Mouse (Mus musculus) stomach, embryonic 15.5 days (tissue): ENCODE measurements around the gene Slc9a9. TPM values are rescaled to one million over a fixed set of nuclear protein-coding genes. Genes with fewer than 3 reads are reported as not detected.

Experiments
- ATAC-seq: fragments of 200-750 bp; cut with Nextera tagmentation; 2 replicates; pipeline ENCODE4 v1.8.0; 2017; ENCODE audit warnings: low read depth, moderate number of reproducible peaks, moderate TSS enrichment; ENCODE audit not compliant: insufficient read depth, low FRiP score
- H3K27ac ChIP-seq: fragments of 300-500 bp; sonication (generic); 2 replicates; pipeline ENCODE4 v1.5.1; 2015; ENCODE audit warnings: mild to moderate bottlenecking, inconsistent platforms
- H3K27me3 ChIP-seq: fragments of 300-500 bp; sonication (generic); replicated peaks from 2 replicates; pipeline ENCODE4 v1.6.1; 2015; ENCODE audit warnings: inconsistent platforms
- H3K36me3 ChIP-seq: fragments of 300-500 bp; sonication (generic); 2 replicates; pipeline ENCODE4 v1.6.1; 2015; ENCODE audit warnings: inconsistent platforms
- H3K4me1 ChIP-seq: fragments of 300-500 bp; sonication (generic); 2 replicates; pipeline ENCODE4 v1.6.1; 2015; ENCODE audit warnings: inconsistent platforms
- H3K4me2 ChIP-seq: fragments of 300-500 bp; sonication (generic); 2 replicates; pipeline ENCODE4 v1.6.1; 2015; ENCODE audit warnings: mild to moderate bottlenecking, inconsistent platforms
- H3K4me3 ChIP-seq: fragments of 300-500 bp; sonication (generic); replicated peaks from 2 replicates; pipeline ENCODE4 v1.5.1; 2015; ENCODE audit warnings: inconsistent platforms
- H3K9ac ChIP-seq: fragments of 300-500 bp; sonication (generic); 2 replicates; pipeline ENCODE4 v1.6.1; 2015; ENCODE audit warnings: inconsistent platforms
- H3K9me3 ChIP-seq: fragments of 300-500 bp; sonication (generic); 2 replicates; pipeline ENCODE4 v1.6.1; 2016; ENCODE audit warnings: inconsistent platforms
- WGBS: fragments of 180-500 bp; shearing (Covaris S2); methylation state at CpG from one replicate; pipeline ENCODE4 v1.1.7; 2015; 5-methylcytosine and 5-hydroxymethylcytosine counted together
- polyA plus RNA-seq: library from polyadenylated mRNA; unstranded; fragments of >200 nt; fragmentation: Nextera tagmentation; extraction: Ambion mirVana; gene quantifications from 2 replicates; pipeline ENCODE4 v1.2.1, GENCODE M21; 2015

The Slc9a9 gene
- polyA plus RNA-seq, 1 experiment from 2014 or later, result 3.9 TPM

GRCm38 (mm10) chr9:95109799-95110198 is 440.1 kb downstream of the Slc9a9 start:
- no peak for ATAC-seq
- no peak overlapping the region for H3K27ac ChIP-seq
- H3K27me3 ChIP-seq, result no peaks in the 10 kb centered on the region
- no peak overlapping the region for H3K4me3 ChIP-seq
- H3K4me1 ChIP-seq, result no peaks in the 10 kb centered on the region
- no peaks in the 10 kb centered on the region for H3K9me3 ChIP-seq
- H3K9ac ChIP-seq, result no peak overlapping the region
- no peak overlapping the region for H3K4me2 ChIP-seq
- no peaks in the 10 kb centered on the region for H3K36me3 ChIP-seq

GRCm38 (mm10) chr9:95110768-95111167 is 441.1 kb downstream of the Slc9a9 start:
- H3K36me3 ChIP-seq, result no peaks in the 10 kb centered on the region
- no peak overlapping the region for H3K27ac ChIP-seq
- no peaks in the 10 kb centered on the region for H3K4me1 ChIP-seq
- no peaks in the 10 kb centered on the region for H3K9me3 ChIP-seq
- H3K4me3 ChIP-seq, result no peak overlapping the region
- H3K27me3 ChIP-seq, result no peaks in the 10 kb centered on the region
- ATAC-seq, result no peak
- no peak overlapping the region for H3K4me2 ChIP-seq
- no peak overlapping the region for H3K9ac ChIP-seq
- WGBS, result 76% methylated on average over 5 of the region's 5 CpGs

- no peak for ATAC-seq
- no peak overlapping the region for H3K27ac ChIP-seq
- H3K4me2 ChIP-seq, result no peak overlapping the region
- H3K9me3 ChIP-seq, result no peaks in the 10 kb centered on the region
- H3K27me3 ChIP-seq, result no peaks in the 10 kb centered on the region
- no peaks in the 10 kb centered on the region for H3K36me3 ChIP-seq
- H3K4me3 ChIP-seq, result no peak overlapping the region
- WGBS, result 74% methylated on average over 1 of the region's 1 CpGs
- no peak overlapping the region for H3K9ac ChIP-seq
- no peaks in the 10 kb centered on the region for H3K4me1 ChIP-seq
Observed at GRCm38 (mm10) chr9:95111732-95112131, 442.0 kb downstream of the Slc9a9 start.

GRCm38 (mm10) chr9:95113157-95114135 is 443.7 kb downstream of the Slc9a9 start:
- Histone ChIP-seq H3K27me3 (no peaks in the 10 kb centered on the region), H3K9ac (no peak overlapping the region), H3K9me3 (no peaks in the 10 kb centered on the region), H3K27ac (no peak overlapping the region), H3K4me3 (no peak overlapping the region), H3K4me2 (no peak overlapping the region), H3K36me3 (no peaks in the 10 kb centered on the region), H3K4me1 (no peaks in the 10 kb centered on the region)
- WGBS, result 44% methylated on average over 12 of the region's 12 CpGs
- no peak for ATAC-seq

GRCm38 (mm10) chr9:95120062-95120461 is 450.4 kb downstream of the Slc9a9 start:
- Histone ChIP-seq H3K36me3 (no peaks in the 10 kb centered on the region), H3K4me3 (no peak overlapping the region), H3K9me3 (no peaks in the 10 kb centered on the region), H3K27me3 (no peaks in the 10 kb centered on the region), H3K4me1 (peaks cover 8% of the 10 kb centered on the region), H3K4me2 (no peak overlapping the region), H3K27ac (no peak overlapping the region), H3K9ac (no peak overlapping the region)
- WGBS, result 61% methylated on average over 4 of the region's 4 CpGs
- no peak for ATAC-seq

- H3K27ac ChIP-seq, result peak overlapping the region; percentile 54; the same call in 1 of the 2 replicates
- H3K9me3 ChIP-seq, result no peaks in the 10 kb centered on the region
- peaks cover 8% of the 10 kb centered on the region for H3K4me1 ChIP-seq
- no peak overlapping the region for H3K4me3 ChIP-seq
- no peaks in the 10 kb centered on the region for H3K36me3 ChIP-seq
- no peaks in the 10 kb centered on the region for H3K27me3 ChIP-seq
- H3K9ac ChIP-seq, result no peak overlapping the region
- ATAC-seq, result peak; percentile 80
- peak overlapping the region; percentile 36; the same call in 1 of the 2 replicates for H3K4me2 ChIP-seq
- 18% methylated on average over 11 of the region's 11 CpGs for WGBS
Observed at GRCm38 (mm10) chr9:95121151-95121835, 451.6 kb downstream of the Slc9a9 start.

GRCm38 (mm10) chr9:95125683-95126082 is 456.0 kb downstream of the Slc9a9 start:
- WGBS, result 42% methylated on average over 1 of the region's 1 CpGs
- H3K4me1 ChIP-seq, result peaks cover 6% of the 10 kb centered on the region
- H3K4me3 ChIP-seq, result no peak overlapping the region
- H3K9me3 ChIP-seq, result no peaks in the 10 kb centered on the region
- H3K36me3 ChIP-seq, result no peaks in the 10 kb centered on the region
- no peak overlapping the region for H3K27ac ChIP-seq
- no peak for ATAC-seq
- H3K9ac ChIP-seq, result no peak overlapping the region
- no peak overlapping the region for H3K4me2 ChIP-seq
- no peaks in the 10 kb centered on the region for H3K27me3 ChIP-seq

GRCm38 (mm10) chr9:95127774-95128173 is 458.1 kb downstream of the Slc9a9 start:
- ATAC-seq, result no peak
- Histone ChIP-seq H3K4me3 (no peak overlapping the region), H3K9ac (no peak overlapping the region), H3K27me3 (no peaks in the 10 kb centered on the region), H3K4me2 (no peak overlapping the region), H3K4me1 (no peaks in the 10 kb centered on the region; the same call in 1 of the 2 replicates), H3K9me3 (no peaks in the 10 kb centered on the region), H3K27ac (no peak overlapping the region), H3K36me3 (no peaks in the 10 kb centered on the region)
- 70% methylated on average over 2 of the region's 2 CpGs for WGBS

- no peaks in the 10 kb centered on the region for H3K4me1 ChIP-seq
- no peaks in the 10 kb centered on the region for H3K27me3 ChIP-seq
- no peak overlapping the region for H3K27ac ChIP-seq
- ATAC-seq, result no peak
- H3K4me3 ChIP-seq, result no peak overlapping the region
- H3K4me2 ChIP-seq, result no peak overlapping the region
- 84% methylated on average over 10 of the region's 10 CpGs for WGBS
- no peaks in the 10 kb centered on the region for H3K9me3 ChIP-seq
- H3K36me3 ChIP-seq, result no peaks in the 10 kb centered on the region
- no peak overlapping the region for H3K9ac ChIP-seq
Observed at GRCm38 (mm10) chr9:95149206-95149729, 479.6 kb downstream of the Slc9a9 start.

GRCm38 (mm10) chr9:95150096-95150495 is 480.4 kb downstream of the Slc9a9 start:
- Histone ChIP-seq H3K4me1 (no peaks in the 10 kb centered on the region), H3K4me2 (no peak overlapping the region), H3K36me3 (no peaks in the 10 kb centered on the region), H3K9me3 (no peaks in the 10 kb centered on the region), H3K9ac (no peak overlapping the region), H3K27me3 (no peaks in the 10 kb centered on the region), H3K27ac (no peak overlapping the region), H3K4me3 (no peak overlapping the region)
- ATAC-seq, result no peak
- 37% methylated on average over 3 of the region's 3 CpGs for WGBS

GRCm38 (mm10) chr9:95150597-95150996 is 480.9 kb downstream of the Slc9a9 start:
- Histone ChIP-seq H3K9ac (no peak overlapping the region), H3K4me1 (no peaks in the 10 kb centered on the region), H3K27me3 (no peaks in the 10 kb centered on the region), H3K9me3 (no peaks in the 10 kb centered on the region), H3K4me3 (no peak overlapping the region), H3K4me2 (no peak overlapping the region), H3K27ac (no peak overlapping the region), H3K36me3 (no peaks in the 10 kb centered on the region)
- ATAC-seq, result no peak
- 76% methylated on average over 3 of the region's 3 CpGs for WGBS

GRCm38 (mm10) chr9:95150998-95151397 is 481.3 kb downstream of the Slc9a9 start:
- H3K9ac ChIP-seq, result no peak overlapping the region
- 84% methylated on average over 4 of the region's 4 CpGs for WGBS
- no peak overlapping the region for H3K27ac ChIP-seq
- no peaks in the 10 kb centered on the region for H3K9me3 ChIP-seq
- H3K27me3 ChIP-seq, result no peaks in the 10 kb centered on the region
- no peak overlapping the region for H3K4me2 ChIP-seq
- H3K4me1 ChIP-seq, result no peaks in the 10 kb centered on the region
- H3K36me3 ChIP-seq, result no peaks in the 10 kb centered on the region
- no peak for ATAC-seq
- H3K4me3 ChIP-seq, result no peak overlapping the region
